In the genomic region with DNA sequence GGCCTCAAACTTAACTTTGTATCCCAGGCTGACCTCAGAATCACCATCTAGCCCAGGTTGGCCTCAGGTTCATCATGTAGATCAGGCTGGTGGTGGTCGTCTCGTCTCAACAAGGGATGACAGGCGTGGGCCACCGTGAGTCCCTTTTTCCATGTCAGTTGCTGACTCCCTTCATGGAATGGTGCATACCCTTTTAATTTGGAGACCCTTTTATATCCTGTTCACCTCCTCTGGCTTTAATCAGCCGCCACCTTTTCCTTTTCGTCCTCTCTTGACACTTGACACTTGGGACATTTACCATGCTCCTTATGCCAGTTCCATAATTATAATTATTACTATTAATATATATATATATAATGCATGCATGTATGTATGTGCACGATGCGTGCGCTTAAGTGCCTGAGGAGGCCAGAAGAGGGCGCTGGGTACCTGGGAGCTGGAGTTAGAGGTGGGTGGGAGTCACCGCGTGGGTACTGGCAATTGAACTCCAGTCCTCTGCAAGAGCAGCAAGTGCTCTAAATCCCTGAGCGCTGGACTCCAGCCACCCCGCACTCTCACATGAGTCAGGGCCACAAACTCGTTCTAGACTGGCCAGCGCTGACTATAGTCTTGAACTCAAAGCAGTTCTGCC, we compare ENCODE assay signal across 8 mouse cellular contexts. TPM values are rescaled to one million over a fixed set of nuclear protein-coding genes. Genes with fewer than 3 reads are reported as not detected.
A peak's percentile ranks its signal among the peaks of the same experiment; 100 is the strongest.
DNase-seq lines count a peak whose midpoint lies in the region; ATAC-seq and TF ChIP-seq lines count a peak whose summit lies in the region.

No protein-coding gene starts in this region.

- H3K4me1 ChIP-seq in intestine, postnatal 0 days (replicated peaks; ENCODE audit: control insufficient read depth, insufficient read depth, low read length) = no peaks in the 10 kb centered on the region
- no peaks in the 10 kb centered on the region for H3K4me1 ChIP-seq in neural tube, embryonic 14.5 days (ENCODE audit: control insufficient read depth, insufficient read depth, low read length)

- no peak overlapping the region; the same call in 1 of the 2 replicates for H3K9ac ChIP-seq in intestine, postnatal 0 days (ENCODE audit: low read depth, low read length)
- peak overlapping the region; percentile 90 for H3K9ac ChIP-seq in neural tube, embryonic 14.5 days (replicated peaks; ENCODE audit: low read depth, low read length)

- H3K4me2 ChIP-seq in intestine, postnatal 0 days (replicated peaks; ENCODE audit: low read depth) = peak overlapping the region; percentile 96
- H3K4me2 ChIP-seq in neural tube, embryonic 14.5 days (ENCODE audit: low read depth, low read length) = peak overlapping the region; percentile 62

- peak; percentile 48 for TF ChIP-seq CTCF in intestine, postnatal 0 days (IDR thresholded peaks at IDR 0.05; ENCODE audit: low read depth)

- ATAC-seq in cerebellum, adult (ENCODE audit: insufficient number of reproducible peaks, low FRiP score, low TSS enrichment) = no peak
- ATAC-seq in intestine, postnatal 0 days = no peak
- no peak for ATAC-seq in neural tube, embryonic 14.5 days (ENCODE audit: low read depth)

- no peaks in the 10 kb centered on the region for H3K27me3 ChIP-seq in intestine, postnatal 0 days (replicated peaks; ENCODE audit: control insufficient read depth, insufficient read depth, low read length)
- H3K27me3 ChIP-seq in neural tube, embryonic 14.5 days (ENCODE audit: control insufficient read depth, insufficient read depth, low read length) = no peaks in the 10 kb centered on the region

- no peak overlapping the region for H3K27ac ChIP-seq in intestine, postnatal 0 days (ENCODE audit: low read depth, low read length)
- H3K27ac ChIP-seq in neural tube, embryonic 14.5 days (ENCODE audit: low read depth, low read length) = peak overlapping the region; percentile 70; the same call in 1 of the 2 replicates

- peak overlapping the region; percentile 67 for H3K4me3 ChIP-seq in intestine, postnatal 0 days (ENCODE audit: low read depth, low read length)
- peak overlapping the region; percentile 71 for H3K4me3 ChIP-seq in neural tube, embryonic 14.5 days (ENCODE audit: low read depth, low read length)

- peak; percentile 32 to 40 for DNase-seq in cerebellum, postnatal 14 days
- peak; percentile 41 for DNase-seq in thymus, postnatal 4 days
- DNase-seq in thymus, adult 18-20 months = no peak
- DNase-seq in ovary, postnatal 36 days (ENCODE audit: low spot score) = no peak
- DNase-seq in frontal cortex, adult 2 months (ENCODE audit: extremely low spot score in 1 of 2, low spot score in 1 of 2) = no peak

- 86% methylated on average over 16 of the region's 16 CpGs for WGBS in intestine, postnatal 0 days
- WGBS in neural tube, embryonic 14.5 days = 78% methylated on average over 16 of the region's 16 CpGs

- H3K9me3 ChIP-seq in intestine, postnatal 0 days (ENCODE audit: control insufficient read depth) = no peaks in the 10 kb centered on the region
- no peaks in the 10 kb centered on the region for H3K9me3 ChIP-seq in neural tube, embryonic 14.5 days (ENCODE audit: control insufficient read depth, low read length)

- no peaks in the 10 kb centered on the region for H3K36me3 ChIP-seq in intestine, postnatal 0 days (ENCODE audit: control insufficient read depth, insufficient read depth)
- H3K36me3 ChIP-seq in neural tube, embryonic 14.5 days (ENCODE audit: control insufficient read depth, insufficient read depth, low read length) = no peaks in the 10 kb centered on the region

RNA-seq across cellular contexts. Expression of a gene that starts 7.0 kb away (rescaled TPM):
- polyA plus RNA-seq in intestine, postnatal 0 days (2015; fragmentation: Nextera tagmentation; extraction: Ambion mirVana) = 28.7 and 29.3 TPM in 2 replicates
- 48.1 and 66.1 TPM in 2 replicates for polyA plus RNA-seq in neural tube, embryonic 14.5 days (2014; fragmentation: Nextera tagmentation; extraction: Ambion mirVana)
- polyA plus RNA-seq in frontal cortex, adult 2 months (2012; rRNA removed) = 32.1 and 34.5 TPM in 2 replicates

RNA-seq across cellular contexts. Expression of a gene that starts 51.1 kb away (rescaled TPM):
- 39.5 and 41.6 TPM in 2 replicates for polyA plus RNA-seq in intestine, postnatal 0 days (2015; fragmentation: Nextera tagmentation; extraction: Ambion mirVana)
- 46.0 and 51.9 TPM in 2 replicates for polyA plus RNA-seq in neural tube, embryonic 14.5 days (2014; fragmentation: Nextera tagmentation; extraction: Ambion mirVana)
- 41.8 and 44.8 TPM in 2 replicates for polyA plus RNA-seq in frontal cortex, adult 2 months (2012; rRNA removed)

RNA-seq across cellular contexts. Expression of a gene that starts 51.1 kb away (rescaled TPM):
- 148 and 182 TPM in 2 replicates for polyA plus RNA-seq in intestine, postnatal 0 days (2015; fragmentation: Nextera tagmentation; extraction: Ambion mirVana)
- 41.1 and 44.6 TPM in 2 replicates for polyA plus RNA-seq in neural tube, embryonic 14.5 days (2014; fragmentation: Nextera tagmentation; extraction: Ambion mirVana)
- polyA plus RNA-seq in frontal cortex, adult 2 months (2012; rRNA removed) = 25.0 and 29.6 TPM in 2 replicates

Comparison
In these comparisons a context has a peak if more than half of its experiments do, and no peak if none do; other contexts are left out.
1. DNase-seq: peak in cerebellum, postnatal 14 days (2 of 2) and thymus, postnatal 4 days (single experiment); none in thymus, adult 18-20 months (0 of 2), ovary, postnatal 36 days (single experiment) and frontal cortex, adult 2 months (0 of 2).